Mouse (Mus musculus): ENCODE results near the gene Cacng2.

Cacng2 gene

DNA sequence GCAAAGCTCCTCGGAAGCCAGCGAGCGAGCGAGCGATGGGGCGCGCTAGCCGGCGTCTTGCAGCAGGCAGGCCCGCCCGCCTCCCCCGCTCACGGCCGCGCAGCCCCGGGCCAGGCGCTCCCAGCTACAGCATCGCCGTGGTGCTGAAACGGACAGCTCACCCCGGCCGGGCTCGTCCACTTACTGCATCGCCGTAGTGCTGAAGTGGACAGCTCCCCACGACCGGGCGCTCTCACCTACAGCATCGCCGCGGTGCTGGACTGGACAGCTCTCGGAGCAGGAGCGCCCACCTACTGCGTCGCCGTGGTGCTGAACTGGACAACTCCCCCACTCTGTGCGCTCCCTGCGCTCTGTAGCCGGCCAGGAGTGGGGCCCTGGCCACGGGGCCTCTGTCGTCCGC, at the start of gene Cacng2:
Gene Cacng2, minus strand, starts transcription at position 325 of the 400 bp plus-strand sequence.
- peak; percentile 98 for DNase-seq (ENCODE audit: low read depth, low spot score)

DNA sequence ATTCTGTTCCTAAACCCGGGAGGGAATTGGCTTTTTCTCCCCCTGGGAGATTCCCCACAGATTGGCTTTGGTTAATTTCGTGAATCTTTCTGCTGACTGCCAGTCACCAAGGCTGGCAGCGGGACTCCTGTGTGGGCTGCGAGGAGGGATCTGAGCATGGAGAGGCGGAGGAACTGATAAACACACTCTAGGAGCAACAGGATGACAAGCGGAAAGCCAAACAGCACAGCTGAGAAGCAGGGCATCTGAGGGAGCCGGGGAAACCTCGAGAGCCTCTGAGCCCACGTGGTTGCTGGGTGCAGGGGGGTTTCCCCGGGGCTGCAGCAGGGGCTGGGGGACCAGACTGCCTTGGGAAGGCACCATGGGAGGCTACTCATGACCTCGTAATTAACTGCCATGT, 49.7 kb upstream of the Cacng2 start:
- DNase-seq (ENCODE audit: low read depth, low spot score), result no peak

DNA sequence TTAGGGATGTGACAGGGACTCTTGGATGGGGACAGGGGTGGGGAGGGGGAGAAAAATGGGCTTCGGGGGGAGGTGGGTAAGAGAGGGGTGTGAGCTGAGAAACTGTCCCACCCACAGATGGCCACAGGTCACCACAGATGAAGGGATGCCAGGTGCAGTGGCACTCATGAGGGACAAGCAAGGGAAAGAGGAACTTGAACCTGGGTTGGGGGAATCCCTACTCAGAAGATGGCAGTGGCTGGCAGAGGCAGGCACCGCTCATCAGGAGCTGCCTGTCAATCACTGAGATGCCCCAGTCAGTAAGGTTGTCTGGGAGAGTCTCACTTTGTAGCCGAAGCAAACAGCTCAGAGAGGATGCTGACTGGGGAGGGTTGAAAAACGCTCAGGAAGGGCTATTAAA, 45.5 kb upstream of the Cacng2 start:
- no peak for DNase-seq (ENCODE audit: low read depth, low spot score)

- DNase-seq (ENCODE audit: low read depth, low spot score), result no peak
Observed at GRCm38 (mm10) chr15:78164466-78164865, 44.6 kb upstream of the Cacng2 start.

DNA sequence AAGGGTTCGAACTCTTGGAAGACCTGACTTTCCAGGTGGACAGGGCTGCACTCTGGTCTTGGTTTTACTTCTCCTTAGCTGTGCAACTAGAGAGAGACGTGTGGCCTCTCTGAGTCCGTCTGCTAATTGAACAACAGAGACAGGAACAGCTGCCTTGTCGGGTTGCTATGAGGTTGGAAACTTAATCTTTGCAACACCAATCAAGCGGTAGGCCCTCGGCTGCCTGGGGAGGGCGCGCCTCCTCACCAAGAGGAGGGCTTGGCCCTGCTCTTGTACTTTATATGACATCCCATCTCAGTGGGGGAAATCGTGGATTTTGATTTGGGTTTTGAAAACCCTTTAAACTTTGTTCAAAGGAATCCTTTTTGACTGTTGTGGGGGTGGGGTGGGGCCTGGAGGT, 42.1 kb upstream of the Cacng2 start:
- DNase-seq (ENCODE audit: low read depth, low spot score), result no peak

DNA sequence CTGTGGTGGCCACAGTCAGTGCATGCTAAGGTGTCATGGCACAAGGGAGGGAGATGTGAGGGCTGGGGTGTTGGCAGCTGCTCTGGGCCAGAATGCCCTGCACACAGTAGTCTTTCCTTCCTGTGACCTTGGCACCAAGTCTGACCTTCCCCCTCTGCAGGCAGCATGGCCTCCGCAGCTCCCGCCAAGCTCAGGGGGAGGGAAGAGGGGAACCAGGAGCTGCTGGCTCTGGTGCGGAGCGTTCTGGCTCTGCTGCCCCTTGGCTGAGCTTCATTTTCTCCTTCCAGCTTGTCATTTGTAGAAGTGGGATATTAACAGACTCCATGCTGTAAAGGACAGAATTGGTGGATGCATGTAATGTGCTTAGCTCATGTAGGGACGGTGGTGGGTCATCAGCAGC, 38.5 kb upstream of the Cacng2 start:
- DNase-seq (ENCODE audit: low read depth, low spot score), result no peak

DNA sequence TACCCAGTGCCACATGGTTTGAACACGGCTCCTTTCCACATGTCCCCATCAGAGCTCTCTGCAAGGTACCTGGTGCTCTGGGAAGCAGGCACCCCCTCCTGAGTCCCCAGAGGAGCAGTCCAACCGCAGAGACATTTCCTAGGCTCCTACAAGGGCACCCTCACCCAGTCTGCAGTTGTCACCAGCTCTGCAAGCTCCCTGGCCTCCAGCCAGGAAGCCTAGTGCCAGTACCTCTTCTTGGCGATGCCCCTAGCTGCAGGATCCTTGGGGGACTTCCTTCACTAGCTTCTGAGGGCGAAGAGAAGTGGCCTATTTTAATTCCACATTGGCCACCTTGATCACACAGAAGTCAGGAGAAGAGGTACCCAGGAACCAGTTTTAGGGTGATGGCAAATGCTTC, 38.0 kb upstream of the Cacng2 start:
- DNase-seq (ENCODE audit: low read depth, low spot score), result no peak

DNA sequence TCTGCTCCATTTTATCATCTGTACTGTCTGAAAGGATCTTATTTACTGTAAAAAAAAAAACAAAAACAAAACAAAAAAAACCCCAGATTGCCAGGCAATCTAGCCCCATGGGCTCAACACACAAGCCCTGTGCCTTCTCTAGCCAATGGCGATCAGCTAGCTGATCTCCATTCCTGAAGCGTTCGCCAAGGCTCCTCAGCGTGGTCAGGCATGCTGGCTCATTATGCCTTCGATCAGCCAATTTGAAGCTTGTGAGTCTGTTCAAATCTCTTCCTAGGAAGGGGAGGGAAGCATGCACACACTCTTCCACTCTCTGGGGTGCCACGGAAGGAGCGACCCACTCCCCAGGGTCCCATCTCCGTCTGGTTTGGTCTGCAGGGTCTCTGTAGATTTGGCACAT, 37.5 kb upstream of the Cacng2 start:
- no peak for DNase-seq (ENCODE audit: low read depth, low spot score)

- no peak for DNase-seq (ENCODE audit: low read depth, low spot score)
Observed at GRCm38 (mm10) chr15:78155421-78155820, 35.6 kb upstream of the Cacng2 start.

GRCm38 (mm10) chr15:78153045-78153775, 33.4 kb upstream of the Cacng2 start:
- no peak for DNase-seq (ENCODE audit: low read depth, low spot score)

DNA sequence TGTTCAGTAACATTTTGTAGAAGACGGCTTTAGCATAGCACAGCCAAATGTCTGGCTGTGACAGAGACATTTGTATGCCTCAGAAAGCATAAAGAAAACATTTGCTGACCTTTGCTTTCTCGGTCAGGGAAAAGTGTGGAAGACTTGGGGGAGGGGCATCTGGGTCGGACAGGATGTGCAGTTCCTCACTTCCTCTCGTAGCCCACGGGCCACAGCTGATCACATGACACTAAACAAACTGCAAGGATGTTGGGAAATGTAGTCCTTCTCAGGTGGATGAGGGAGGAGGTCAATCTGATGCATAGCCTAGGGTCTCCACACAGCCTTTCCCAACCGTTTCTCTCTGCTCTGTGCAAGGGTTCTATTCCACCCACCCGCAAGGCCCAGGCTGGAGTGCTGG, 28.7 kb upstream of the Cacng2 start:
- DNase-seq (ENCODE audit: low read depth, low spot score), result no peak

GRCm38 (mm10) chr15:78140226-78140625, 20.4 kb upstream of the Cacng2 start:
- DNase-seq (ENCODE audit: low read depth, low spot score), result no peak

DNA sequence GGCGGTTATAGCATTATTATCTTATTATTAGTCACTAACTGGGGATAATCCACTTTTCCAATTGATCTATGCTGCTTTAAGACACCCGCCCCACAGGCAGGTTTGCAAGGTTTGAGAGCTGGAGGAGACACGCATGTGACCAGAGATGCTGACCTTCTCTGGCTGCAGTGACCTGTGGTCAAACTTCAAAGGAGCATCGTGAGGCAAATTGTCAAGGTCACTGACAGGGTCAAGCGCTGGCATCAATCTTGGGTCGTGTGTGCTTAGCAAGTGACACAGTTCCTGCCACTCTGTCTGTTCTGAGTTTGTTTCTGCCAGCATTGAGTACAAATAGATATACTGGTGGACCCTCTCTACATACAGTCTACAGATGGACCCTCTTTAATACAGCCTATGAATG, 14.8 kb upstream of the Cacng2 start:
- no peak for DNase-seq (ENCODE audit: low read depth, low spot score)

GRCm38 (mm10) chr15:78133389-78133788, 13.6 kb upstream of the Cacng2 start:
- DNase-seq (ENCODE audit: low read depth, low spot score), result no peak

GRCm38 (mm10) chr15:78119248-78119647, 580 bp downstream of the Cacng2 start:
- DNase-seq (ENCODE audit: low read depth, low spot score), result no peak

GRCm38 (mm10) chr15:78118275-78118995, 1.4 kb downstream of the Cacng2 start:
- DNase-seq (ENCODE audit: low read depth, low spot score), result no peak

GRCm38 (mm10) chr15:78117731-78118130, 2.1 kb downstream of the Cacng2 start:
- no peak for DNase-seq (ENCODE audit: low read depth, low spot score)

- no peak for DNase-seq (ENCODE audit: low read depth, low spot score)
Observed at GRCm38 (mm10) chr15:78116936-78117335, 2.9 kb downstream of the Cacng2 start.

- no peak for DNase-seq (ENCODE audit: low read depth, low spot score)
Observed at GRCm38 (mm10) chr15:78116244-78116643, 3.6 kb downstream of the Cacng2 start.

DNA sequence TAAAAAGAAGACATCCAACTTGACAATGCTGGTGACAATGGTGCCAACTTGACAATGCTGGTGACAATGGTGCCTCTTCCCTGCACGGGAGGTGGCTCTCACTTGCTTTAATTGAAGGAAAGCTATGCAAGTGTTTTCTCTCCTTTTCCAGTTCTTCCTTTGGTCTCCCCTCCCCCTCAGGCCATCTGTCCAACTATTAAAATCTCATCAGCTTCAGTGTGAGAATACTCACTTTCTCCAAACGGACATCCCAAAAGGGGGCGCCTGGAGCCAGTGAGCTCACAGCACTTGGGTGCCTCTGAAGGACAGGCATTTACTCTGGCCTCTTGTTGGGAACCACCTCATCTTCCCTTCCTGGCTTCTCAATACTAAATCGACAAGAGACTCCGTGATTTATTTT, 20.3 kb downstream of the Cacng2 start:
- DNase-seq (ENCODE audit: low read depth, low spot score), result no peak

DNA sequence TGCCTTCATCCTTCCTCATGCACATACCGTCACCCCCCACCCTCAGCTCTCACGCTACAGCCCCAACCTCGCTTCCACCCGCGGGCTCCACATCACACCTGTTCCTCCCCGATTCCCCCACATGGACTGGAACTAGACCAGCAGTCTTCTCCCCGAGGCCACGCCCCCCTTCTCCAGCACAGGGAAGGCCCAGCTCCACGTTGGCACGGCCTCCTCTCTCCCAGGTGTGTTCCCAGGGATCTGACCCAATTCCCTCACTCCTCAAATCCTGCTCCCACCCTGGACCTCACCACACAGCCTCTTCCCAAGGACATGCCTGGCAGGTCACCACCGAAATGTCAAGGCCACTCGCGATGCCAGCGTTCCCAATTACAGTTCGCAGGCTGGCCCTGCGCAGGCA, 23.8 kb downstream of the Cacng2 start:
- no peak for DNase-seq (ENCODE audit: low read depth, low spot score)

GRCm38 (mm10) chr15:78093597-78093996, 26.2 kb downstream of the Cacng2 start:
- DNase-seq (ENCODE audit: low read depth, low spot score), result no peak

- DNase-seq (ENCODE audit: low read depth, low spot score), result no peak
Observed at GRCm38 (mm10) chr15:78082841-78083572, 36.8 kb downstream of the Cacng2 start.

All from embryo, embryonic 11.5 days (tissue).